Mouse (Mus musculus) lung, embryonic 14.5 days (tissue): ENCODE data around the gene AC109138.7. TPM values are rescaled to one million over a fixed set of nuclear protein-coding genes. Genes with fewer than 3 reads are reported as not detected.

Experiments
- ATAC-seq: fragments of 200-750 bp; cut with Nextera tagmentation; 2 replicates; pipeline ENCODE4 v1.8.0; 2017; ENCODE audit warnings: mild to moderate bottlenecking, moderate TSS enrichment, moderate library complexity; ENCODE audit not compliant: insufficient read depth
- DNase-seq: peaks from one replicate; pipeline ENCODE4 v3.0.0-alpha.2; 2015
- H3K27ac ChIP-seq: fragments of 300-500 bp; sonication (generic); 2 replicates; pipeline ENCODE4 v1.5.1; 2014; ENCODE audit warnings: low read depth, mild to moderate bottlenecking, moderate library complexity
- H3K27me3 ChIP-seq: fragments of 300-500 bp; sonication (generic); 2 replicates; pipeline ENCODE4 v1.6.1; 2014; ENCODE audit warnings: low read length, control low read depth; ENCODE audit not compliant: insufficient read depth
- H3K36me3 ChIP-seq: fragments of 300-500 bp; sonication (generic); 2 replicates; pipeline ENCODE4 v1.6.1; 2014; ENCODE audit warnings: control low read depth; ENCODE audit not compliant: insufficient read depth
- H3K4me1 ChIP-seq: fragments of 300-500 bp; sonication (generic); 2 replicates; pipeline ENCODE4 v1.6.1; 2014; ENCODE audit warnings: antibody characterized with exemption, control low read depth; ENCODE audit not compliant: insufficient read depth
- H3K4me2 ChIP-seq: fragments of 300-500 bp; sonication (generic); 2 replicates; pipeline ENCODE4 v1.6.1; 2014; ENCODE audit warnings: mild to moderate bottlenecking
- H3K4me3 ChIP-seq: fragments of 300-500 bp; sonication (generic); 2 replicates; pipeline ENCODE4 v1.5.1; 2014; ENCODE audit warnings: low read depth, low read length
- H3K9ac ChIP-seq: fragments of 300-500 bp; sonication (generic); 2 replicates; pipeline ENCODE4 v1.6.1; 2014
- H3K9me3 ChIP-seq: fragments of 300-500 bp; sonication (generic); 2 replicates; pipeline ENCODE4 v1.6.1; 2016; ENCODE audit warnings: low read depth, low read length, control low read depth
- CTCF ChIP-seq: IDR thresholded peaks from 2 replicates; pipeline ENCODE4 v1.5.1; 2016; ENCODE audit warnings: antibody characterized with exemption, low read depth
- WGBS: fragments of 180-500 bp; shearing (Covaris S2); extraction: QIAGEN DNeasy Blood & Tissue Kit; methylation state at CpG from one replicate; pipeline ENCODE4 v1.1.7; 2014; 5-methylcytosine and 5-hydroxymethylcytosine counted together
- polyA plus RNA-seq: library from polyadenylated mRNA; unstranded; fragments of >200 nt; fragmentation: Nextera tagmentation; extraction: Ambion mirVana; gene quantifications from 2 replicates; pipeline ENCODE4 v1.2.1, GENCODE M21; 2014

AC109138.7 gene
- polyA plus RNA-seq, 1 experiment from 2014 or later = not detected

GRCm38 (mm10) chr19:4202149-4202548, 12.0 kb upstream of the AC109138.7 start:
- 0 out of 2 replicates have a peak, but pooled peaks have one; percentile 0 for ATAC-seq
- H3K27me3 ChIP-seq = no peaks in the 10 kb centered on the region; the same call in 1 of the 2 replicates
- H3K4me1 ChIP-seq = peaks cover 12% of the 10 kb centered on the region
- peak overlapping the region; percentile 89 for H3K9ac ChIP-seq
- DNase-seq = no peak
- H3K9me3 ChIP-seq = no peaks in the 10 kb centered on the region
- H3K36me3 ChIP-seq = peaks cover 26% of the 10 kb centered on the region
- 34% methylated on average over 7 of the region's 7 CpGs for WGBS
- TF ChIP-seq CTCF = no peak
- H3K4me3 ChIP-seq = peak overlapping the region; percentile 81
- 0 out of 2 replicates have a peak overlapping the region, but pooled peaks have one; percentile 42 for H3K27ac ChIP-seq
- peak overlapping the region; percentile 99 for H3K4me2 ChIP-seq

- Histone ChIP-seq H3K9me3 (no peaks in the 10 kb centered on the region), H3K4me3 (no peak overlapping the region), H3K9ac (no peak overlapping the region), H3K27ac (no peak overlapping the region), H3K4me2 (no peak overlapping the region; the same call in 1 of the 2 replicates), H3K36me3 (peaks cover 21% of the 10 kb centered on the region; the same call in 1 of the 2 replicates), H3K4me1 (peaks cover 12% of the 10 kb centered on the region), H3K27me3 (no peaks in the 10 kb centered on the region; the same call in 1 of the 2 replicates)
- WGBS = 59% methylated on average over 3 of the region's 3 CpGs
- no peak for TF ChIP-seq CTCF
- DNase-seq (no peak), ATAC-seq (no peak)
Measured at GRCm38 (mm10) chr19:4203148-4203547, 11.0 kb upstream of the AC109138.7 start.

DNA sequence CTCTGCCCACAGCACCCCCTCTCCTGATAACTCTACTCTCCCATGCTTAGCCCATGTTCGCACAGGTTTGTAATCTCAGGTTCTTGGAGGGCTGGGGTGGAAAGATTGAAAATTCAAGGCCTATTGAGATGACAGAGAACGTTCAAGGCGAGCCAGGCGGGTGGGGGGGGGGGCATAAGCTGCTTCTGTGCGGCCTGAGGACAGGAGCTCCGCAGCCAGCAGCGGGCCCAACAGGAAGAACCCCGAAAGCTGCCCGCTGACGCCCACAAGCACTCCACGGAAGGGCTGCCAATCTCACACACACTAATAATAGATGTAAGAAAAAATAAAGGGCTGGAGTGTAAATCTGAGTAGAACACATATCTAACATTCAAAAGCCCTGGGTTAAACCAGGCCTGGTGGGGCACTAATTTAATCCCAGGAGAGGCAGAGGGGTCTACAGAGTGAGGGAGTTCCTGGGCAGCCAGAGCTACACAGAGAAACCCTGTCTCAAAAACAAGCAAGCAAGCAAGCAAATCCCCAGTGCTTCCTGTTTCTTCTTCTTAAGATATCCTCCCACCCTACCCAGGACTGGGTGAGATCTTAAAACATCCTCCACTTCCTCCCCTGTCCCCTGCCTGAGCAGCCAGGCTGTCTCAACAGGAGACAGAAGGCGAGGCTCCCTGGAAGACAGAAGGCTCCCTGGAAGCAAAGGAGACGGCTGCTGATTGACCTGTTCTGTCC, 10.4 kb upstream of the AC109138.7 start:
- WGBS = 50% methylated on average over 13 of the region's 13 CpGs
- Histone ChIP-seq H3K36me3 (peaks cover 15% of the 10 kb centered on the region; the same call in 1 of the 2 replicates), H3K27me3 (no peaks in the 10 kb centered on the region; the same call in 1 of the 2 replicates), H3K4me1 (peaks cover 12% of the 10 kb centered on the region), H3K4me3 (no peak overlapping the region), H3K27ac (no peak overlapping the region), H3K9ac (no peak overlapping the region), H3K9me3 (no peaks in the 10 kb centered on the region), H3K4me2 (no peak overlapping the region)
- DNase-seq (peak; percentile 14), ATAC-seq (no peak)
- no peak for TF ChIP-seq CTCF

GRCm38 (mm10) chr19:4204889-4205288, 9.3 kb upstream of the AC109138.7 start:
- Histone ChIP-seq H3K9me3 (no peaks in the 10 kb centered on the region), H3K4me1 (peaks cover 12% of the 10 kb centered on the region), H3K36me3 (peaks cover 6% of the 10 kb centered on the region; the same call in 1 of the 2 replicates), H3K4me2 (no peak overlapping the region), H3K4me3 (no peak overlapping the region), H3K9ac (no peak overlapping the region), H3K27me3 (no peaks in the 10 kb centered on the region; the same call in 1 of the 2 replicates), H3K27ac (no peak overlapping the region)
- DNase-seq (no peak), ATAC-seq (no peak)
- no peak for TF ChIP-seq CTCF
- 57% methylated on average over 4 of the region's 4 CpGs for WGBS

- no peaks in the 10 kb centered on the region for H3K9me3 ChIP-seq
- no peak overlapping the region for H3K27ac ChIP-seq
- H3K4me2 ChIP-seq = no peak overlapping the region
- DNase-seq (peak; percentile 85), ATAC-seq (peak; percentile 50; the same call in 1 of the 2 replicates)
- whole genome bisulfite sequencing = 2% methylated on average over 2 of the region's 2 CpGs
- no peaks in the 10 kb centered on the region for H3K36me3 ChIP-seq
- H3K4me3 ChIP-seq = no peak overlapping the region
- H3K9ac ChIP-seq = no peak overlapping the region
- no peaks in the 10 kb centered on the region; the same call in 1 of the 2 replicates for H3K27me3 ChIP-seq
- peak; percentile 98 for TF ChIP-seq CTCF
- H3K4me1 ChIP-seq = 0 out of 2 replicates have a peak, but pooled peaks cover 3% of the 10 kb centered on the region
Measured at GRCm38 (mm10) chr19:4206971-4207370, 7.2 kb upstream of the AC109138.7 start.

GRCm38 (mm10) chr19:4208563-4208962, 5.6 kb upstream of the AC109138.7 start:
- no peak overlapping the region for H3K4me3 ChIP-seq
- peaks cover 2% of the 10 kb centered on the region; the same call in 1 of the 2 replicates for H3K27me3 ChIP-seq
- H3K4me1 ChIP-seq = no peaks in the 10 kb centered on the region
- DNase-seq (no peak), ATAC-seq (no peak)
- TF ChIP-seq CTCF = no peak
- H3K27ac ChIP-seq = no peak overlapping the region
- WGBS = 64% methylated on average over 5 of the region's 5 CpGs
- no peak overlapping the region for H3K9ac ChIP-seq
- no peaks in the 10 kb centered on the region for H3K9me3 ChIP-seq
- no peak overlapping the region for H3K4me2 ChIP-seq
- H3K36me3 ChIP-seq = no peaks in the 10 kb centered on the region

GRCm38 (mm10) chr19:4211891-4212588, 2.1 kb upstream of the AC109138.7 start:
- WGBS = 49% methylated on average over 4 of the region's 4 CpGs
- no peak overlapping the region for H3K9ac ChIP-seq
- H3K9me3 ChIP-seq = no peaks in the 10 kb centered on the region

More at GRCm38 (mm10) chr19:4211891-4212588, 2.1 kb upstream of the AC109138.7 start:
- H3K4me1 ChIP-seq = peaks cover 15% of the 10 kb centered on the region
- no peak overlapping the region for H3K4me2 ChIP-seq
- no peak for TF ChIP-seq CTCF
- DNase-seq (no peak), ATAC-seq (no peak)
- H3K36me3 ChIP-seq = no peaks in the 10 kb centered on the region
- no peak overlapping the region for H3K4me3 ChIP-seq
- no peak overlapping the region for H3K27ac ChIP-seq
- 0 out of 2 replicates have a peak, but pooled peaks cover 6% of the 10 kb centered on the region for H3K27me3 ChIP-seq
